Mouse (Mus musculus) embryonic facial prominence, embryonic 15.5 days (tissue): ENCODE data around the gene Tmem8b. TPM values are rescaled to one million over a fixed set of nuclear protein-coding genes. Genes with fewer than 3 reads are reported as not detected.
A peak's percentile ranks its signal among the peaks of the same experiment; 100 is the strongest.

Source experiments
- ATAC-seq: fragments of 200-750 bp; cut with Nextera tagmentation; 2 replicates; pipeline ENCODE4 v1.8.0; 2017; ENCODE audit warnings: low read depth, moderate TSS enrichment; ENCODE audit not compliant: insufficient number of reproducible peaks, low FRiP score, low TSS enrichment
- H3K27ac ChIP-seq: fragments of 300-500 bp; sonication (generic); replicated peaks from 2 replicates; pipeline ENCODE4 v1.5.1; 2015; ENCODE audit warnings: mild to moderate bottlenecking, inconsistent platforms
- H3K27me3 ChIP-seq: fragments of 300-500 bp; sonication (generic); 2 replicates; pipeline ENCODE4 v1.6.1; 2015; ENCODE audit warnings: inconsistent platforms
- H3K36me3 ChIP-seq: fragments of 300-500 bp; sonication (generic); 2 replicates; pipeline ENCODE4 v1.6.1; 2015; ENCODE audit warnings: mild to moderate bottlenecking, inconsistent platforms
- H3K4me1 ChIP-seq: fragments of 300-500 bp; sonication (generic); 2 replicates; pipeline ENCODE4 v1.6.1; 2015; ENCODE audit warnings: inconsistent platforms
- H3K4me2 ChIP-seq: fragments of 300-500 bp; sonication (generic); replicated peaks from 2 replicates; pipeline ENCODE4 v1.6.1; 2015; ENCODE audit warnings: mild to moderate bottlenecking, inconsistent platforms
- H3K4me3 ChIP-seq: fragments of 300-500 bp; sonication (generic); replicated peaks from 2 replicates; pipeline ENCODE4 v1.5.1; 2015; ENCODE audit warnings: mild to moderate bottlenecking, inconsistent platforms
- H3K9ac ChIP-seq: fragments of 300-500 bp; sonication (generic); 2 replicates; pipeline ENCODE4 v1.6.1; 2015; ENCODE audit warnings: inconsistent platforms
- H3K9me3 ChIP-seq: fragments of 300-500 bp; sonication (generic); replicated peaks from 2 replicates; pipeline ENCODE4 v1.6.1; 2016; ENCODE audit warnings: inconsistent platforms
- WGBS: fragments of 180-500 bp; shearing (Covaris S2); methylation state at CpG from one replicate; pipeline ENCODE4 v1.1.7; 2015; 5-methylcytosine and 5-hydroxymethylcytosine counted together
- polyA plus RNA-seq: library from polyadenylated mRNA; unstranded; fragments of >200 nt; fragmentation: Nextera tagmentation; extraction: Ambion mirVana; gene quantifications from 2 replicates; pipeline ENCODE4 v1.2.1, GENCODE M21; 2015

Tmem8b gene
- polyA plus RNA-seq, 1 experiment from 2014 or later: 6.1 TPM

DNA sequence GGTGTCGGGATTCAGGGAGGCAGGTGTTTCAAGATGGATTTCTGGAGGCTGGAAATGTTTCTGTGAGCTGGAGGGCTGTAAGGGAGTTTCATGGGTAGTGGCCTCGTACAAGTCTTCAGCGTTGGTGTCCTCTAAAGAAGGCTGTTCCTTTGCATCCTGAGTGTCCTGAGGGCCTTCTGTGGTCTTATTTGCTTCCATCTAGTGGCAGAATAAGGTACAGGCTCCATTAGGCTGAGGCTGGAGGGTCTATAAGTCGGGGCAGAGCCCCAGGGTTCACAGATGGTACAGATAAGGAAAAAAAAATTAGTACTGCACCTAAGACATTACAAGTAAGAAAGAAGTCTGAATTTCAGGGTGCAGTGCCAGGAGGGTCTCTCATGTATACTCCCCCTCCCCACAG lies 2.4 kb upstream of the Tmem8b start:
- peaks cover 34% of the 10 kb centered on the region for H3K27me3 ChIP-seq

DNA sequence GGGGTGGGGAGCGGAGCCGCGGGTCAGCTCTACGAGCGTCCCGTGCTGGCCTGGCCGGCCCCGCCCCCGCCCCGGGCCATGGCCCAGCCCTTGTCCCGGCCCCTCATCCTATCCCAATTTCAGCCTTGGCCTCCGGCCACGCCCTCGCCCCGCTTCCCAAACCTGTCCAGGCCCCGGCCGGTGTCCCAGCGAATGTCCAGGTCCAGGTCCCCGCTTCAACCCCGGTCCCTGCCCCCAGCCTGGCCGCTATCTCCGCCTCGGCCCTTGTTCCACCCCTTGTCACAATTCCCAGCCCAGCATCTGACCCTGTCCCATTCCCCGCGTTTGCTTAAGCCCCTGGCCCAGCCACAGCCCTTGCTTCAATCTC lies 640 bp downstream of the Tmem8b start:
- peak; percentile 76 for ATAC-seq
- Histone ChIP-seq H3K9me3 (no peaks in the 10 kb centered on the region), H3K27ac (peak overlapping the region; percentile 66), H3K27me3 (peaks cover 11% of the 10 kb centered on the region), H3K4me3 (peak overlapping the region; percentile 82), H3K36me3 (peaks cover 4% of the 10 kb centered on the region; the same call in 1 of the 2 replicates), H3K4me2 (peak overlapping the region; percentile 86), H3K9ac (peak overlapping the region; percentile 84), H3K4me1 (peaks cover 32% of the 10 kb centered on the region)
- WGBS: under 1% methylated on average over 25 of the region's 25 CpGs

More for the DNA sequence above, 2.4 kb upstream of the Tmem8b start:
- Histone ChIP-seq H3K9me3 (no peaks in the 10 kb centered on the region), H3K4me2 (no peak overlapping the region), H3K27ac (no peak overlapping the region), H3K36me3 (no peaks in the 10 kb centered on the region), H3K9ac (no peak overlapping the region), H3K4me1 (peaks cover 23% of the 10 kb centered on the region), H3K4me3 (no peak overlapping the region)
- 23% methylated on average over 4 of the region's 4 CpGs for WGBS
- ATAC-seq: no peak

DNA sequence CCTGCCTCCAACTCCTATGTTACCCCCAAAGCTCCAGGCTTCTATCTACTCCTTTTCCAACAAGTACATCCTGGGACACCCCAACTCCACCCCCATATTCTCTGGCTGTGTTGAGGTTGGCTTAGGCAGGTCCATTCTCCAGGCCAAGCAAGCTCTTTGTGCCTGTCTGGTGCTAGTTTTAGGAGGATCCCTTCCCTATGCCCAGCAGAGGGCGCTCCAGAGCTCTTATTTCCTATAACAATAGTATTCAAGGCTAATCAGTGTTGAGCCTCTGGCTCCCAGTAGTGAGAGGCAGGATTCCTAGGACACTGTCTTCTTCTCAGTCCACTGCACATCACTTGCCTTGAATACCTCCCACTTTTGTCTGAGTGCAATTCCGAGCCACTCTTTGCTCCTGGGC lies 3.3 kb downstream of the Tmem8b start:
- Histone ChIP-seq H3K9me3 (no peaks in the 10 kb centered on the region), H3K27ac (no peak overlapping the region), H3K9ac (no peak overlapping the region), H3K36me3 (peaks cover 13% of the 10 kb centered on the region), H3K4me1 (peaks cover 32% of the 10 kb centered on the region), H3K27me3 (no peaks in the 10 kb centered on the region; the same call in 1 of the 2 replicates), H3K4me2 (no peak overlapping the region), H3K4me3 (no peak overlapping the region)
- ATAC-seq: no peak
- 13% methylated on average over 2 of the region's 2 CpGs for WGBS

DNA sequence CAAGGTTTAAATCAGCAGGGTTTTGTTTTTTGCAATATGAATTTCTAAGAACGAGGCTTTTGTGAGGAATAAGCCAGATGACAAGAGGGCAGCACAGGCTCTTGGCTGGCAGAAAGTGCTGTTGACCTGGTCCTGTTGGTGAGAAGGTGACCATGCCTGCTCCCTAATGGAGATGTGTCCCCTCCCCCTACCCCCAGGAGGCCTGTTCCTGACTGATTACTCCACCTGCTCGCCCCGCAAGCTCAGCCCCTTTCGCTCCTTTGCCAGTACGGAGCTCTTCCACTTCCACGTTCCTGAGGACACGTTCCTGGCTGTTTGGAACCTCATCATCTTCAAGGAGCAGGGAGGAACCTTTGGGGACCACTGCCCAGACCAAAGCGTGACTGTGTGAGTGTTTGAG lies 4.9 kb downstream of the Tmem8b start:
- no peaks in the 10 kb centered on the region for H3K9me3 ChIP-seq
- WGBS: 68% methylated on average over 8 of the region's 8 CpGs

DNA sequence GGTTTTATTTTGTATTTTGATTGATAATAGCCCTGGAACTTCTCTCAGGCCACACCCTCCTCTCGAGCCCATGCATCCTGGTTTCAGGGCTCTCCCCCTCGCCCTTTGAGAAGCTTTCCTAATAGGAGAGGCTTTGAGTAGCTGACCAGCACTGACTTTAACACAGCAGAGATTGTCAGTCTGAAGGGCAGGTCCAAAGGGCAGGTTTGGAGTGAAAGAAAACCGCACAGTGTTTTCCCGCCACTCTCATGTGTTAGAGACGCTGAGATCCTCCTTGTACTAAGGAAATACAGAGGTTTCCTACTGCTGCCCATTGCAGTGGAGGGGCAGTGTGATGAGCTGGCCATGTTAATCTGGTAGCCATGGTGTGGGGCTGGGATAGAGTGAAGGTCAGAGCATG lies 6.2 kb downstream of the Tmem8b start:
- Histone ChIP-seq H3K9me3 (no peaks in the 10 kb centered on the region), H3K27ac (no peak overlapping the region), H3K9ac (no peak overlapping the region), H3K4me3 (no peak overlapping the region), H3K36me3 (peaks cover 25% of the 10 kb centered on the region), H3K4me2 (no peak overlapping the region), H3K27me3 (no peaks in the 10 kb centered on the region), H3K4me1 (peaks cover 22% of the 10 kb centered on the region)
- 74% methylated on average over 5 of the region's 5 CpGs for WGBS
- ATAC-seq: no peak

More for the DNA sequence above, 4.9 kb downstream of the Tmem8b start:
- H3K9ac ChIP-seq: no peak overlapping the region
- ATAC-seq: no peak
- no peak overlapping the region for H3K27ac ChIP-seq
- no peaks in the 10 kb centered on the region for H3K27me3 ChIP-seq
- H3K4me1 ChIP-seq: peaks cover 28% of the 10 kb centered on the region
- no peak overlapping the region for H3K4me2 ChIP-seq
- H3K4me3 ChIP-seq: no peak overlapping the region
- peaks cover 23% of the 10 kb centered on the region for H3K36me3 ChIP-seq

DNA sequence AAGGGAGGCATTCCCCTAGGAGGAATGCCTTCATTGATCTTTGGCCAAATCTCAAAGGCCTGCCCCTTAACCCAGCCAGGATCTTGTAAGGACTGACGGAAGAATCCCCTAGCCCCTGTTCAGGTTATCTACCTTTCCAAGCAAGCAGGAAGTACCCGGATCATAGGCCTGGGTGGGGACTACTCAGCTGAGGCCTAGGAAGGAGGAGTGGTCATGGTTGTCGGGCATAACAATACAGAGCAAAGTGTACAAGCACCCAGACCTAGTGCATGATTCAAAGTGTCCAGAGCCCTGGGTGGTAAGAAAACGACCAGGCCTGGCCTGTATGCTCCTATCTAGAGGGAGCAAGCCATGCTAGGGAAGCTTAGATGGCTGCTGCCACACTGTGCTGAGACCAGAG lies 6.8 kb downstream of the Tmem8b start:
- Histone ChIP-seq H3K4me1 (peaks cover 15% of the 10 kb centered on the region), H3K36me3 (peaks cover 25% of the 10 kb centered on the region), H3K4me3 (no peak overlapping the region), H3K9me3 (no peaks in the 10 kb centered on the region), H3K9ac (no peak overlapping the region), H3K27me3 (no peaks in the 10 kb centered on the region), H3K4me2 (no peak overlapping the region), H3K27ac (no peak overlapping the region)
- 74% methylated on average over 4 of the region's 4 CpGs for WGBS
- no peak for ATAC-seq

DNA sequence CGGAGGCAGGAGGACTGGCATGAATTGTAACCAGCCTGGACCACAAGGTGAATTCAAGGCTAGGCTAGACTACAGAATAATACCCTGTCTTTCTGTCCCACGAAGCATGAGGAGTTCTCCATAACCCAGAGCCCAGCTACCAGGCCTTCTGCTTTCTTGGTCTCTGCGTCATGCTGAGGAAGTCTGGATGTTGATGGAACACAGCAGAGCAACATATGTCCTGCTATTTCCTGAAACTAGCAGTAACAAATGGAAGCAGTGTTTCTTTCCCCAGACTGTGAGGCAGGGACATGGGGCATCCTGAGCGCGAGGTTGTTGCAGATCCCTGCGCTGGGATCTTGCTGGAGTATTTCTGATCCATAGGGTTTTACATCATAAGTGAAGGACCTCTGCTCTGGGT lies 9.8 kb downstream of the Tmem8b start:
- H3K4me3 ChIP-seq: no peak overlapping the region
- H3K4me1 ChIP-seq: no peaks in the 10 kb centered on the region
- WGBS: 83% methylated on average over 6 of the region's 6 CpGs
- no peak overlapping the region for H3K4me2 ChIP-seq
- no peaks in the 10 kb centered on the region for H3K9me3 ChIP-seq
- no peak overlapping the region for H3K27ac ChIP-seq
- no peaks in the 10 kb centered on the region for H3K27me3 ChIP-seq
- H3K36me3 ChIP-seq: peaks cover 41% of the 10 kb centered on the region
- H3K9ac ChIP-seq: no peak overlapping the region
- no peak for ATAC-seq

DNA sequence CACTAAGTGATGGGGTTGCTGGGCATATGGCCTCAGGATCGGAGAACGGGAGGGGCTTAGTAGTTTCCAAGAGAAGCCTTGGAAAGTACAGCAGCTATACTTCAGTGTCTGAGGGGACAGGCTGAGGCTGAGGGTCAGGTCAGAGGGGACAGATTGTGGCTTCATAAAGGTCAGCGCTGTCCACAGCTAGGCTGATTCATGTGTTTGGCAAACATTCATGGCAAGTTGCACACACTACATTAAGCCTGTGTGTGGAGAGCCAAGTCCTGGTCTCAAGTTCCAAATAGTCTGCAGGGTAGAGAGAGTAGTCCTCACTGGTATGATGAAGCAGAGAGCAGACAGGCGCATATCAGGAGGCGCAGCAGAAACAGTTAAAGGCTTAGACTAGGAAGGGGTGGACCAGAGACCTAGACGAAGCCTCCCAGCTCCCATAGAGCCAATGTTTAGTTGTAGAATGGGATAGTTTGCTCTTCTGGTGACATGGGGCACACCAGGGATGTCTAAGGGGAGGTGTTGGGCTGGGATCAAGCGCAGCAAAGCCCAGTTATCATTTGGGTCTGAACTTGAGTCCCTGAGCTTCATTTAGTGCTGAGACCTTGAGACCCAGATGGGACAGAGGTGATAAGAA lies 10.8 kb downstream of the Tmem8b start:
- WGBS: 88% methylated on average over 7 of the region's 7 CpGs

DNA sequence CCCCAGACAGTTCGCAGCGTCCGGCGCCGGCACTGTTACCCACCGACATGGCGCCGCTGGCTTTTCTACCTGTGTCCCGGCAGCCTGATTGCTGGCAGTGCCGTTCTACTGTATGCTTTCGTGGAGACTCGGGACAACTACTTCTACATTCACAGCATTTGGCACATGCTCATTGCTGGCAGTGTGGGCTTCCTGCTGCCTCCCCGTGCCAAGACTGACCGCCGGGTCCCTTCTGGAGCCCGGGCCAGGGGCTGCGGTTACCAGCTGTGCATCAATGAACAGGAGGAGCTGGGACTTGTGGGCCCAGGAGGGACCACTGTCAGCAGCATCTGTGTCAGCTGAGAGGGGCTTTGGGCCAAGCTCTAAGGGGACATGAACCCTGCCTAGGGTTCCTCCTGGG lies 21.2 kb downstream of the Tmem8b start:
- H3K36me3 ChIP-seq: peaks cover 33% of the 10 kb centered on the region
- no peaks in the 10 kb centered on the region for H3K4me1 ChIP-seq
- H3K27ac ChIP-seq: no peak overlapping the region
- no peaks in the 10 kb centered on the region for H3K27me3 ChIP-seq
- no peaks in the 10 kb centered on the region for H3K9me3 ChIP-seq
- H3K4me2 ChIP-seq: no peak overlapping the region
- WGBS: 93% methylated on average over 17 of the region's 17 CpGs
- ATAC-seq: no peak
- H3K9ac ChIP-seq: no peak overlapping the region
- H3K4me3 ChIP-seq: no peak overlapping the region

More for the DNA sequence above, 10.8 kb downstream of the Tmem8b start:
- no peaks in the 10 kb centered on the region for H3K4me1 ChIP-seq
- ATAC-seq: no peak
- H3K4me3 ChIP-seq: no peak overlapping the region
- peaks cover 37% of the 10 kb centered on the region for H3K36me3 ChIP-seq
- H3K4me2 ChIP-seq: no peak overlapping the region
- no peaks in the 10 kb centered on the region for H3K27me3 ChIP-seq
- H3K9me3 ChIP-seq: no peaks in the 10 kb centered on the region
- H3K9ac ChIP-seq: no peak overlapping the region
- no peak overlapping the region for H3K27ac ChIP-seq

DNA sequence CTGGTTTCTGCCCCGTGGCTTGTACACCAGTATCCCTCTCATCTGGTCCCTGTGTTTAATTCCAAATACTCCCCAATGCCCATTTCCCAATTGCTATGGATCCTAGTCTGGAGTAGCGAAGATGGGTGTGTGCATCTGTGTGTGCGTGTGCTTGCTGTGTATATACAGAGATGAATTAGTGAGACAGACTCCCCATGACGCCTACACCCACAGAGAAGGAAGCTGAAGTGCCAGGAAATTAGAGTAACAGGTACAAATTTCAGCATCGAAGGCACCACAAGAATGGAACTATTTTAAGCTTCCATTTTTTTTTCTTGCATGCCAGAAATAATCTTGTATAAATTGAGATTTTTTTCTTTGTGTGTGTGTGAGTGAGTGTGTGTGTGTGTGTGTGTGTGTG lies 22.3 kb downstream of the Tmem8b start:
- Histone ChIP-seq H3K27me3 (no peaks in the 10 kb centered on the region), H3K4me2 (no peak overlapping the region), H3K27ac (no peak overlapping the region), H3K4me3 (no peak overlapping the region), H3K4me1 (0 out of 2 replicates have a peak, but pooled peaks cover 7% of the 10 kb centered on the region), H3K9ac (no peak overlapping the region), H3K36me3 (peaks cover 25% of the 10 kb centered on the region), H3K9me3 (no peaks in the 10 kb centered on the region)
- no peak for ATAC-seq
- WGBS: 74% methylated on average over 5 of the region's 5 CpGs

DNA sequence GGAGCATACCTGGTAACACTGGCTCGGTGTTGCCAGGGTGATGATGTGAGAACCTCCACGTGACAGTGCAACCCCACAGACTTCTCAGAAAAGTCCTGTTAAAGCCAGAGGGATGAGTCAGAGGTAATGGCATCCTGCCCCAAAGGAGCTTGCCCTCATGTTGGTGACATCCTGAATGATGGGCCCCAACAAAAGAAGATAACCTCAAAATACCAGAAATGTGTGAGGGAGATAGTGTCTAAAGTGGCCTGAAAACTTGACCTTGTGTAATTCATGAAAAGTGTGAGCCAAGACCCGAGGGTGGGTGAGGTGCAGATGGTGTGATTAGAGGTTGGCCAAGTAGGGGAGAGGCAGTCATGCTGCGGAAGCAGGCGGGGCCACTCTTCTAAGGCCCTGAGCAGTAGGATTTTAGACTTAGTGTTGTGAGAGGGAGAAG lies 25.1 kb downstream of the Tmem8b start:
- Histone ChIP-seq H3K9ac (no peak overlapping the region), H3K4me2 (no peak overlapping the region), H3K27ac (no peak overlapping the region), H3K36me3 (peaks cover 12% of the 10 kb centered on the region), H3K4me1 (0 out of 2 replicates have a peak, but pooled peaks cover 7% of the 10 kb centered on the region), H3K4me3 (no peak overlapping the region), H3K9me3 (no peaks in the 10 kb centered on the region), H3K27me3 (no peaks in the 10 kb centered on the region)
- ATAC-seq: no peak
- WGBS: 67% methylated on average over 5 of the region's 5 CpGs
